Mouse (Mus musculus): ENCODE results near the gene Camkv.

Gene Camkv

GRCm38 (mm10) chr9:107935374-107935773, at the start of gene Camkv:
Gene Camkv, plus strand, starts transcription at chr9:107935674.
- DNase-seq (ENCODE audit: extremely low read depth, low read depth) = no peak

- peak; percentile 83 for DNase-seq (ENCODE audit: extremely low read depth, low read depth)
Measured at GRCm38 (mm10) chr9:107887804-107888266, 47.6 kb upstream of the Camkv start, which contains the start of gene Mon1a. Gene Mon1a, plus strand, starts transcription at chr9:107888151.

- DNase-seq (ENCODE audit: extremely low read depth, low read depth) = peak; percentile 56
Measured at GRCm38 (mm10) chr9:107888267-107888850, 47.1 kb upstream of the Camkv start.

- no peak for DNase-seq (ENCODE audit: extremely low read depth, low read depth)
Measured at GRCm38 (mm10) chr9:107890260-107890659, 45.2 kb upstream of the Camkv start.

- DNase-seq (ENCODE audit: extremely low read depth, low read depth) = no peak
Measured at GRCm38 (mm10) chr9:107891023-107891422, 44.5 kb upstream of the Camkv start.

GRCm38 (mm10) chr9:107898563-107898962, 36.9 kb upstream of the Camkv start:
- DNase-seq (ENCODE audit: extremely low read depth, low read depth) = no peak

GRCm38 (mm10) chr9:107899855-107900254, 35.6 kb upstream of the Camkv start:
- no peak for DNase-seq (ENCODE audit: extremely low read depth, low read depth)

GRCm38 (mm10) chr9:107900840-107901626, 34.4 kb upstream of the Camkv start:
- DNase-seq (ENCODE audit: extremely low read depth, low read depth) = no peak

GRCm38 (mm10) chr9:107901627-107901914, 33.9 kb upstream of the Camkv start:
- no peak for DNase-seq (ENCODE audit: extremely low read depth, low read depth)

GRCm38 (mm10) chr9:107904726-107905125, 30.7 kb upstream of the Camkv start:
- peak; percentile 67 for DNase-seq (ENCODE audit: extremely low read depth, low read depth)

GRCm38 (mm10) chr9:107906252-107906966, 29.1 kb upstream of the Camkv start, which contains the start of gene Mst1r:
Gene Mst1r, plus strand, starts transcription at chr9:107906873.
- DNase-seq (ENCODE audit: extremely low read depth, low read depth) = no peak

GRCm38 (mm10) chr9:107906967-107907800, 28.3 kb upstream of the Camkv start:
- DNase-seq (ENCODE audit: extremely low read depth, low read depth) = no peak

- DNase-seq (ENCODE audit: extremely low read depth, low read depth) = no peak
Measured at GRCm38 (mm10) chr9:107907801-107908120, 27.7 kb upstream of the Camkv start.

GRCm38 (mm10) chr9:107908410-107909158, 26.9 kb upstream of the Camkv start:
- peak; percentile 87 for DNase-seq (ENCODE audit: extremely low read depth, low read depth)

- DNase-seq (ENCODE audit: extremely low read depth, low read depth) = no peak
Measured at GRCm38 (mm10) chr9:107910025-107910769, 25.3 kb upstream of the Camkv start.

- peak; percentile 49 for DNase-seq (ENCODE audit: extremely low read depth, low read depth)
Measured at GRCm38 (mm10) chr9:107914764-107915420, 20.6 kb upstream of the Camkv start.

- no peak for DNase-seq (ENCODE audit: extremely low read depth, low read depth)
Measured at GRCm38 (mm10) chr9:107917895-107918608, 17.4 kb upstream of the Camkv start.

GRCm38 (mm10) chr9:107918884-107919283, 16.6 kb upstream of the Camkv start:
- no peak for DNase-seq (ENCODE audit: extremely low read depth, low read depth)

- no peak for DNase-seq (ENCODE audit: extremely low read depth, low read depth)
Measured at GRCm38 (mm10) chr9:107919441-107919840, 16.0 kb upstream of the Camkv start.

Measured in MEL-GATA-1-ER (cell line).